Mouse (Mus musculus) monocyte, adult 2 months (primary cell): ENCODE results near the gene Olfr948.

Experiments used
- DNase-seq, 2 experiments: peaks; one replicate each; pipeline ENCODE4 v3.0.0; 2022; ENCODE audit warnings: low spot score in 2 of 2, low read depth in 1 of 2

The Olfr948 gene

DNA sequence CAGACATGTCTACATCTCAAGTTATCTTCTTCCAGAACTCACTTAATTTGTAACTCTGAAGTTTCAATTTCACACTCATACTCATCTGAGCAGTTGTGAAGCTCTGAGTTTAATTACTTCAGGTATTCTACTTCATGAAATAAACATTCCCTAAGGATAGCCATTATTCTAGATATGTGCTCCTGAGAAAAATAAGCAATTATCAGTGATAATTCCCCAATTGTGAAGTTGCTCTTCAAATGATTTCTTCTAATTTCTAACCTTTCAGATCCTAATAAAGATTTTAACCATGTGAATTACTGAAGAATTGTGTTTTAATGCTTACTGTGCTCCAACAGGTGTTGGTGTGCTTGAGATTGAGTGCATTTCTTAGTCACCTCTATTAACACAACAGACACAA is at the start of gene Olfr948:
TSS of gene Olfr948 (minus strand) at position 101 of the 400 bp plus-strand sequence.
- no peak for DNase-seq

DNA sequence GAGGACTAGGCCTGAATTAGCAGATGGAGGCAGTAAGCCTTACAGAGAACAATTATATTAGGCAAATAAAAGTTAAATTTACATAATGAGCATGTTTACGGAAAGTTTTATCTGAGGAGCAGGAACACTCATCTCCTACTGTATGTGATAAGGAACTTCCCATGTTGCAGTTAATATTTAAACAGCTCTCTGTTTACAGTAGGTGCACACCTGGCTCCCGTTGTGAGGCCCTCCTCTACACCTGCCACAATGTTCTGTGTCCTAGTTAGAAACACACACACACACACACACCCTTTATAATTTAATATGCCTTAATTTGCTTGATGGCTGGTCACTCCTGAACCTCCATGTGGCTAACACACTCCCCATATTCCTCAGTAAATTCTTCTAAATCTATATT is 38.7 kb downstream of the Olfr948 start:
- DNase-seq, result no peak

DNA sequence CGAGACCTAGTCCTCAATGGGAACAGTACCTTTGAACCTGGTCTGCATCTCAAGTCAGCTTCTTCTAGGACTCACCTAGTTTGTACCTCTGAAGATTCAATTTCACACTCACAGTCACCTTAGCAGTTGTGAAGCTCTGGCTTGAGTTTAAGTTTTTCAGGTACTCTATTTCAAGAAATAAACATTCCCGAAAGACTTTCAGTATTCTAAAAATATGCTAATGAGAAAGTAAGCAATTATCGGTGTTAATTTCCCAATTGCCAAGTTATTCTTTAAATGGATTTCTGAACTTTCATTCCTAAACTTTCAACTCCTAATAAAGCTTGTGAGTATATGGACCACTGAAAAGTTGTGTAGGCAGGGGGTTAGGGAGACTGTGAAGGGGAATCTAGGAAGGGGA is 49.1 kb downstream of the Olfr948 start, which contains the start of gene Olfr945:
TSS of gene Olfr945 (minus strand) at position 101 of the 400 bp plus-strand sequence.
- no peak for DNase-seq
